Mouse (Mus musculus) ES-E14 (cell line): ENCODE measurements around the gene Scarb1.

Source experiments
- CHD2 ChIP-seq: IDR thresholded peaks from 2 replicates; pipeline ENCODE4 v1.6.1; 2014; ENCODE audit warnings: mild to moderate bottlenecking, low read depth, low read length, inconsistent platforms
- HCFC1 ChIP-seq: IDR thresholded peaks from 2 replicates; pipeline ENCODE4 v1.6.1; 2012; ENCODE audit warnings: low read length, inconsistent platforms, borderline replicate concordance; ENCODE audit not compliant: insufficient read depth
- MAFK ChIP-seq: IDR thresholded peaks from 2 replicates; pipeline ENCODE4 v1.6.1; 2014; ENCODE audit warnings: mild to moderate bottlenecking, low read depth, low read length, inconsistent platforms; ENCODE audit not compliant: insufficient read depth
- ZC3H11A ChIP-seq: IDR thresholded peaks from 2 replicates; pipeline ENCODE4 v1.6.1; 2012; ENCODE audit warnings: low read depth, mild to moderate bottlenecking, inconsistent platforms, low read length, borderline replicate concordance
- ZNF384 ChIP-seq: IDR thresholded peaks from 2 replicates; pipeline ENCODE4 v1.6.1; 2012; ENCODE audit warnings: low read depth, low read length, inconsistent platforms

DNA sequence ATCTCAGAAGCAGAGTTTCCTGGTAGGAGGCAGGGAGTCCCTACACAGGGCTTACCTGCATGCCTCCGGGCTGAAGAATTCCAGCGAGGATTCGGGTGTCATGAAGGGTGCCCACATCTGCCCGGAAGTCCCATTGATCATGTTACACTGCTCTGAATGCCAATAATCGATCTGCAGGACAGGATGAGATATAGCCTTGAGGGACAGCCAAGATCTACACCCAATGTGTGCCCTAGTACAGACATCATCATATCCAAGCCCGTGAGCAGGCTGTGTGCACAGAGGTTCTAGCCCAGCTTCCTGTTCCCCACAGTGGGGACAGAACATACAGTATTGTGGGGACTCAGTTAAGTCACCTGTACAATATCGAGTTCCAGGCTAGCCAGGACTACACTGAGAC is 43.7 kb downstream of the Scarb1 start:
- TF ChIP-seq CHD2 (no peak), ZC3H11A (no peak), MAFK (no peak), ZNF384 (no peak), HCFC1 (no peak)
